Mouse (Mus musculus) hindbrain, embryonic 15.5 days (tissue): Measurements from ENCODE around the gene Ttc23. TPM values are rescaled to one million over a fixed set of nuclear protein-coding genes. Genes with fewer than 3 reads are reported as not detected.

Experiments
- ATAC-seq: fragments of 200-750 bp; cut with Nextera tagmentation; 2 replicates; pipeline ENCODE4 v1.8.0; 2017; ENCODE audit warnings: low read depth, moderate number of reproducible peaks, moderate TSS enrichment; ENCODE audit not compliant: low FRiP score
- H3K27ac ChIP-seq: fragments of 300-500 bp; sonication (generic); replicated peaks from 2 replicates; pipeline ENCODE4 v1.5.1; 2015; ENCODE audit warnings: mild to moderate bottlenecking, inconsistent platforms
- H3K27me3 ChIP-seq: fragments of 300-500 bp; sonication (generic); 2 replicates; pipeline ENCODE4 v1.6.1; 2015; ENCODE audit warnings: control low read depth, inconsistent platforms
- H3K36me3 ChIP-seq: fragments of 300-500 bp; sonication (generic); 2 replicates; pipeline ENCODE4 v1.6.1; 2015; ENCODE audit warnings: control low read depth, inconsistent platforms
- H3K4me1 ChIP-seq: fragments of 300-500 bp; sonication (generic); replicated peaks from 2 replicates; pipeline ENCODE4 v1.6.1; 2015; ENCODE audit warnings: control low read depth, inconsistent platforms
- H3K4me2 ChIP-seq: fragments of 300-500 bp; sonication (generic); 2 replicates; pipeline ENCODE4 v1.6.1; 2015; ENCODE audit warnings: moderate library complexity, mild to moderate bottlenecking, inconsistent platforms
- H3K4me3 ChIP-seq: fragments of 300-500 bp; sonication (generic); 2 replicates; pipeline ENCODE4 v1.5.1; 2015; ENCODE audit warnings: mild to moderate bottlenecking, inconsistent platforms
- H3K9ac ChIP-seq: fragments of 300-500 bp; sonication (generic); 2 replicates; pipeline ENCODE4 v1.6.1; 2015; ENCODE audit warnings: inconsistent platforms
- H3K9me3 ChIP-seq: fragments of 300-500 bp; sonication (generic); 2 replicates; pipeline ENCODE4 v1.6.1; 2016; ENCODE audit warnings: control low read depth, inconsistent platforms
- whole genome bisulfite sequencing: fragments of 180-500 bp; shearing (Covaris S2); methylation state at CpG from one replicate; pipeline ENCODE4 v1.1.7; 2015; 5-methylcytosine and 5-hydroxymethylcytosine counted together
- polyA plus RNA-seq: library from polyadenylated mRNA; unstranded; fragments of >200 nt; fragmentation: Nextera tagmentation; extraction: Ambion mirVana; gene quantifications from 2 replicates; pipeline ENCODE4 v1.2.1, GENCODE M21; 2015

The Ttc23 gene
- polyA plus RNA-seq, 1 experiment from 2014 or later, result 7.9 TPM

DNA sequence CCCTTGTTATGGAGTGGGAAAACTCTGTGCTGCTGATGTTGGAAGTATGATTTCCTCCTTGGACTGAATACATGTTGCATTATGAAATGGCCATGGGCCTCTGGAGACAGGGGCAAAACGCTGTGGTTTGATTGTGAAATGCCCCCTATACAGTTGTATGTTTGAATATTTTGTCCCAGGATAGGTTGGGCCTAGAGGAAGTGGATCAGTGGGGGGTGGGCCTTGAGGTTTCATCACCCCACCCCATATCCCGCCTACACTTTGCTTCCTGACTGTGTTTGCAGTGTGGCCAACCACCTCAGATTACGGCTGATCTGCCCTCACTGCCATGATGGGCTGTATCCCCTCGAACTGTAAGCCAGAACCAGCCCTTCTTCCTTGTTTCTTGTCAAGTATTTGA, 81.0 kb downstream of the Ttc23 start:
- H3K27ac ChIP-seq, result no peak overlapping the region
- no peak overlapping the region for H3K4me3 ChIP-seq
- H3K27me3 ChIP-seq, result no peaks in the 10 kb centered on the region
- H3K4me1 ChIP-seq, result no peaks in the 10 kb centered on the region
- H3K9me3 ChIP-seq, result no peaks in the 10 kb centered on the region
- WGBS, result 97% methylated on average over 4 of the region's 4 CpGs
- no peak for ATAC-seq
- H3K9ac ChIP-seq, result no peak overlapping the region
- H3K4me2 ChIP-seq, result no peak overlapping the region
- H3K36me3 ChIP-seq, result no peaks in the 10 kb centered on the region

DNA sequence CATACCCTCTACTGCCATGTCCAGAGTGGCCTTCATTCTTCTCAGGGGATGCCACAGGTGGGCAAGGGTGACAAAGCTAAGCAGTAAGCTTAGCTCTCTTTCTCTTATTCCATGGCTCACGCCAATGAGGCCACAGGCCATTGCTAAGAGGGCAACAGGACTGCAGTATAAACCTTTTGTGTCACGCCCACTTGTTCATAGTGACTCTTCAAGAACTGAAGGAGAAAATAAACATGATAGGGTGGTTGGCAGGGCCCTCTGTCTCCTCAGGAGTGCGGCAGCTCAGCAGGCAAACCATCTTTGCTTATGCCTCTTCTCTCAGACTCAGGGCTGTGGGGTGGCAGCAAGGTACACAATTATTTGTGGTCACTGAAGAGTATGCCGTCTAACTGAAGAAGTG, 81.6 kb downstream of the Ttc23 start:
- Histone ChIP-seq H3K4me3 (no peak overlapping the region), H3K27ac (no peak overlapping the region), H3K27me3 (no peaks in the 10 kb centered on the region), H3K9me3 (no peaks in the 10 kb centered on the region), H3K9ac (no peak overlapping the region), H3K36me3 (no peaks in the 10 kb centered on the region), H3K4me1 (no peaks in the 10 kb centered on the region), H3K4me2 (no peak overlapping the region)
- no peak for ATAC-seq
- 91% methylated on average over 4 of the region's 4 CpGs for WGBS

DNA sequence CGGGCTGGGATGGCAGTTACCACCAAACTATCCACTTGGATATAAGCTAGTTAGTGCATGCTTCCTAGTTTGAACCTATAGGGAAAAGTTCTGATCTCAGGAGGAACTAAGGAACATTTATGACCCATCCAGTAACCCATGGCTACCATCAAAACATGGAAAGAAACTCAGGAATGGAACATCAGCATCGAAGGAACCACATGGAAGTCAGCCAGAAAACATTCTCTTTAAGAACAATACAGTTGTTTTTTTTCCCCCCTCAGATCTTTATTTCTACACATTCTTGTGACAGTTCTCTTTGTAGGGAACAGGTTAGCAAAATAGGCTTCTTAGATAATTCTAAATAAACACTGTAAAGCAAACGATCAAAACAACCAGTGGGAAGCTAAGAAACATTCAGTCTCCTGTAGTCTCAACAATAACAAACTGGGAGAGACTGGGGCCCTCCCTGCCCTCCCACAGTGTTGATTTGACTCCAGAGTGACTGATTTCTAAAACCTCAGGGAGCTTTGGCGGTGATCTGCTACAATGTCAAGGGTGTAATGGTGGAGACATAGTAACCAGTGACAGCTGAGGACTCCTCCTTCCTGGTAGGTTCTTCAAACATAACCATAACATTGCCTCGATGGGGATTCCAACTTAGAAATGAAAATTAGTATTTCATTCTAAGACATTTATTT, 83.4 kb downstream of the Ttc23 start:
- no peak overlapping the region for H3K9ac ChIP-seq
- no peaks in the 10 kb centered on the region for H3K27me3 ChIP-seq
- ATAC-seq, result no peak
- no peak overlapping the region for H3K4me3 ChIP-seq
- H3K4me2 ChIP-seq, result no peak overlapping the region
- no peaks in the 10 kb centered on the region for H3K4me1 ChIP-seq
- 0 out of 2 replicates have a peak overlapping the region, but pooled peaks have one; percentile 23 for H3K27ac ChIP-seq
- no peaks in the 10 kb centered on the region for H3K9me3 ChIP-seq
- no peaks in the 10 kb centered on the region for H3K36me3 ChIP-seq
- 54% methylated on average over 5 of the region's 5 CpGs for WGBS

DNA sequence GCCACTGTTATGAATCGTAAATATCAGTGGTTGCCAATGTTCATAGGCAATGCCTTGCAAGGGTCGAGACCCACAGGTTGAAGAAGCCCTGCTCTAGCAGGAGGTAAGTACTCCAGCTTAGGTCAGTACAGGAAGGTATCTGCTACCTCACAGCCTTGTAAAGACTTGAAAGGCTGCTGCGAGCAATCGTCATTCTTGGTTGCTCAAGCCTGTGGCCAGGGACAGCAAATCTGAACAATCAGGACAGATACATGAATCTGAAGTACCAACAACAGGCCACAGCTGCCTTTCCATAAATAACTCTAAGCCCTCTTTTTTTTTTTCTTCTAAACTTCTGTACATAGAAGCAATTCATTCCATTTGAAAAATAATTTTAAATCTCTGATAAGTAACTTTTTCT, 85.1 kb downstream of the Ttc23 start:
- H3K4me3 ChIP-seq, result no peak overlapping the region
- no peaks in the 10 kb centered on the region for H3K27me3 ChIP-seq
- no peaks in the 10 kb centered on the region for H3K9me3 ChIP-seq
- H3K27ac ChIP-seq, result no peak overlapping the region
- H3K4me1 ChIP-seq, result no peaks in the 10 kb centered on the region
- ATAC-seq, result no peak
- no peak overlapping the region for H3K9ac ChIP-seq
- no peak overlapping the region for H3K4me2 ChIP-seq
- 80% methylated on average over 4 of the region's 4 CpGs for WGBS
- no peaks in the 10 kb centered on the region for H3K36me3 ChIP-seq

DNA sequence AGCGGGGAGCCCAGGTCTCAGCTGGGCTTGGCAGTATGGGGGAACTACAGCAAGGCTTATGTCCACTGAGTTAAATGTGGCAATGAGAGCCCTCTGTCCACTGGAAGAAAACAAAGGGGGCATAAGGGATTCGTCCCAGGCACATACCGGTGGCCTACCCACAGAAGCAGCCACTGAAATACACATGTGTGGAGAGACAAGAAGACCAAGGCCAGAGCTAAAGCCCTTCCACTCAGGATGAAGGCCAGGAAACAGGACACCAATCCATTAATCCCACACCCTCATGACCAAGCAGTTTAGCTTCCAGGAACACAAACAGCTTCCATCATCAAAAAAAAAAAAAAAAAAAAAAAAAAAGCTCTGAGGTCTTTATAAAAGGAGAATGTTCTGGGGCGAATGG, 93.2 kb downstream of the Ttc23 start:
- WGBS, result 86% methylated on average over 4 of the region's 4 CpGs
- no peak for ATAC-seq
- H3K4me3 ChIP-seq, result no peak overlapping the region
- no peak overlapping the region for H3K4me2 ChIP-seq
- H3K27ac ChIP-seq, result no peak overlapping the region
- no peaks in the 10 kb centered on the region for H3K36me3 ChIP-seq
- no peak overlapping the region for H3K9ac ChIP-seq
- H3K9me3 ChIP-seq, result no peaks in the 10 kb centered on the region
- no peaks in the 10 kb centered on the region for H3K27me3 ChIP-seq
- H3K4me1 ChIP-seq, result no peaks in the 10 kb centered on the region

DNA sequence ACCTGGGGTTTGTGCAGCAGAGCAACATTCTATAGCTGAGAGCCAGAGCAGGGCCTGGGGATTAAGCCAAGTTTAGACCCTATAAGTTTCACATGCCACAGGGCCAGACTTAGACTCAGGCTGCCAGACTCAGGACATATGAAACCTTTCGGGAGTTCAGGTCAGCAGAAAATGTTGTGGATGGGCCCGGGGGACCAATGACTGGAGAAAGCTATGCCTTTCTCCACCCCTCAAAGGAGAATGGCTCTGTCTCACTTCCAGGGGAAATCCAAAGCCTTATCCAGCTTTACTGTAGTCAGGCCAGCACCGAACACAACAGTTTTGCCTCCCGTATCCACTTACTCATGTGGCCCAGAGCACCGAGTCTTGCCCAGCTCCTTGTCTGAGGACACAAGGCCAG, 93.6 kb downstream of the Ttc23 start:
- H3K4me2 ChIP-seq, result no peak overlapping the region
- H3K27ac ChIP-seq, result no peak overlapping the region

DNA sequence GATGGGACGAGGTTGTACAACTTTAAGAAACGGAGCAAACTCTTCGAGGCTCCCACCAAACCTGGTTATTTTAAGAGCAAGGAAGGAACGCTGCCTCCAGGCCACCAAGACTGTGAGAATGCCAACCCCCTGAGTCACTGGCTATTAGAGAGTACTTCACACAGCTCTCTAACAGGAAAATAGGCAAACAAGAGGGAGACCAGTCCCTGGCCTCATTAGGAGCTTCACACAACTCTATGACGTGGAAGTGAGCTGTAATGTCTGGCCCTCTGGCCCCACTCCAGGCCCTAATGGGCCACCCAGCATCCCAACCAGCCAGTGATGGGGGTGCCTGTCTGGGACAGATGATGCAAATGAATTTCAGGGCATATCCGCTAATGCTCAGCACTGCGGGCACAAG, 94.5 kb downstream of the Ttc23 start:
- Histone ChIP-seq H3K27ac (no peak overlapping the region), H3K27me3 (no peaks in the 10 kb centered on the region), H3K36me3 (no peaks in the 10 kb centered on the region), H3K4me1 (no peaks in the 10 kb centered on the region), H3K9me3 (no peaks in the 10 kb centered on the region), H3K4me2 (no peak overlapping the region), H3K9ac (no peak overlapping the region), H3K4me3 (no peak overlapping the region)
- 83% methylated on average over 7 of the region's 7 CpGs for WGBS
- ATAC-seq, result no peak

More for the DNA sequence above, 93.6 kb downstream of the Ttc23 start:
- Histone ChIP-seq H3K36me3 (no peaks in the 10 kb centered on the region), H3K4me3 (no peak overlapping the region), H3K9me3 (no peaks in the 10 kb centered on the region), H3K27me3 (no peaks in the 10 kb centered on the region), H3K4me1 (no peaks in the 10 kb centered on the region), H3K9ac (no peak overlapping the region)
- no peak for ATAC-seq
- WGBS, result 81% methylated on average over 5 of the region's 5 CpGs

DNA sequence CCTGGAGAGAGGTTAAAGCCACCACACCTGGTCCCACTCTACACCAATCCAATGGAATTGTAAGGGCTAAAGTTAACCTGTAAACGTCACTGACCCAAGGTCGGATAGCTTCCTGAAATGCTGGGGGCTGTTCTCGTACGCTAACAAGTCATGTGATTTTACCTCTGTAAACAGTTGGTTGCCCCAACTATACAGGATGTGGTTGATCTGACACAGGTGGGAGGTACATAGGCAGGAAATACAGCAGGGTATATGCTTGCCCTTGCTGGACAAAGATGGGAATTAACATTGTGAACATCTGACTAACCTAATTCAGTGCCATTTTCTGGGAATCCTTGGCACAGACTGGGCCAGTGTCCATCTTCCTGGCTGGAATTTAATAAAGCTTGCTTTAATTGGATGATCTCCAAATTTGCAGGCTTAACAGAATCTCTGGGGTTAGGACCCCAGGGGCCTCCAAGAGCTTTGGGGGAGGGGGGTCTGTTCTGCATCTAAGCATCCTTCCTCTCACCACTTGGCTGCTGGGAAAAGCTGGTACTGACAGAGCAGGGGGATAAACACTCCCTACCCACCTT, 100.6 kb downstream of the Ttc23 start:
- 93% methylated on average over 4 of the region's 4 CpGs for WGBS
- Histone ChIP-seq H3K4me1 (peaks cover 14% of the 10 kb centered on the region; the same call in 1 of the 2 replicates), H3K9ac (no peak overlapping the region), H3K36me3 (no peaks in the 10 kb centered on the region), H3K9me3 (no peaks in the 10 kb centered on the region), H3K27me3 (0 out of 2 replicates have a peak, but pooled peaks cover 2% of the 10 kb centered on the region), H3K4me3 (no peak overlapping the region), H3K4me2 (no peak overlapping the region), H3K27ac (no peak overlapping the region)
- ATAC-seq, result no peak

DNA sequence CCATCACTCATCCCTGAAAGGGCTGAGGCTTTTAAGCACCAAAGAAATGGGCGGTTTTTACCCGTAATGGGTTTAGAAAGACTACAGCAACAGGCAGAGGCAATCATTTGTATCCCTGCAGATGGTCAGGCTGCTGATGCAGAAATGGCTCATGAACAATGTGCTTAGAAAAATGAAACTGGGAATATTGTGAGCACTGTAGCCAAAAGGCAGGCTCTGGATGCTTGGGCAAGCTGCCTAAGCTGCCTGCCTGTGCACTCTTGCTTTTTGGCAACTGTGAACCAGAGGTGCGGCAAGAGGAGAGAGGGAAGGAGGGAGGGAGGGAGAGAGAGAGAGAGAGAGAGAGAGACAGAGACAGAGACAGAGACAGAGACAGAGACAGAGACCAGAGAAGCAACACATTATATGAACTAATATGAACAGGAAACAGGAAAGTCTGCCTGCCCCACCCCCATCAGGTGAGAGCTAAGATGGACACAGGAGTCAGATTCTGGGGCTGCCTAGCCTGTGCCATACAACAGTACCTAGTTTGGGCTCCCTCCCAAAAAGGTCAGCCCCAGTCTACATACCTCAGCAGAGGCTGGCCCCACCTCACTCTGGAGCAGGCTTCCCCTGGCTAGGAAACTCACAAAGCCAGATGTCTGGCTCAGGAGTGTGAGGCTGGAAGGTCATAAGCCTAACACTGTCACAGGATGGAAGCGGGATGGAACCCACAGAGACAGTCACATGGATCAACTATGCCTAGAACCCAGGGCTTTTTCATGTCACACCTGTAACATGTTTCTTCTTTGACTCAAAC, 102.4 kb downstream of the Ttc23 start:
- Histone ChIP-seq H3K36me3 (no peaks in the 10 kb centered on the region), H3K27ac (no peak overlapping the region), H3K4me3 (no peak overlapping the region), H3K4me1 (peaks cover 14% of the 10 kb centered on the region; the same call in 1 of the 2 replicates), H3K9me3 (no peaks in the 10 kb centered on the region), H3K4me2 (no peak overlapping the region), H3K27me3 (0 out of 2 replicates have a peak, but pooled peaks cover 2% of the 10 kb centered on the region), H3K9ac (no peak overlapping the region)
- ATAC-seq, result 0 out of 2 replicates have a peak, but pooled peaks have one; percentile 27
- WGBS, result 59% methylated on average over 4 of the region's 4 CpGs

DNA sequence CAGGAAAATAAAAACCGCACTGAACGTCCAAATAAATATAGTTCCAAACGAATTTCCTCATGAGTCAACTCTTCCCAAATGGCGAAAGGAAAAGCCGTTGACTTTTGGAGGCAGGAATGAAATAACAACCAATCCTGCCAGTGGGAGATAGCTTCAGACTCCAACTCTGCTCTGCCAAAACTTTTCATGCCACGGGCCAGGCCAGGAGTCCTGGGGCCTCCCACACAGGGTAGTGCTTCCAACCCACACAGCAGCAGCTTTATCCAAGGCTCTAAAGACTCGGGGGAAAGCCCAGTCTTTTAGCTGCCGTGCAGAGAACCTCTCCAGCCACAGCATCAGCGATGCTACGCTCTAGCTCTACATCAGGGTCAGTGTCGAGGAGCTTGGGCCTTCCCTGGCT, 107.4 kb downstream of the Ttc23 start:
- peaks cover 14% of the 10 kb centered on the region for H3K4me1 ChIP-seq
- peaks cover 9% of the 10 kb centered on the region for H3K27me3 ChIP-seq
- no peak overlapping the region for H3K27ac ChIP-seq
- no peaks in the 10 kb centered on the region for H3K36me3 ChIP-seq
- H3K4me2 ChIP-seq, result no peak overlapping the region
- 76% methylated on average over 11 of the region's 11 CpGs for WGBS
- no peaks in the 10 kb centered on the region for H3K9me3 ChIP-seq
- no peak overlapping the region for H3K9ac ChIP-seq
- no peak overlapping the region for H3K4me3 ChIP-seq
- no peak for ATAC-seq

DNA sequence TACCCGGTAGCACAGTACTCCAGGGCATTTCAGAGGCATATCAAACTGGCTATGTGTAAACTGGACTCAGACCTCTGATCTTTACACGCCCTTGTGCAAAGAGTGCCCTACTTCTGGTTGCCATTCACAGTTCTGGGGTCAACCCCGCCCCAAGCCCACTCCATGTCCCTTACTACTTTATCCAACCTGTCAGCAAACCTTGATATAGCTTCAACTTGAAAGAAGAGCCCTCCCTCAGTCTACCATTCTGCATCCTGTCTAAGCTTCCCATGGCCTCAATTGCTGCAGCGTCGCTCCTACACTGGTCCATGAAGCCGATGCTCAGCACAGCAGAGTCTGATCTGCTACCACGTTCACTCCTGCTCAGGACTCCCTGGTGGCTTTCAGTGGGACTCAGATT, 108.2 kb downstream of the Ttc23 start:
- no peak overlapping the region for H3K27ac ChIP-seq
- ATAC-seq, result no peak
- H3K9me3 ChIP-seq, result no peaks in the 10 kb centered on the region
- no peaks in the 10 kb centered on the region for H3K36me3 ChIP-seq
- WGBS, result 90% methylated on average over 7 of the region's 7 CpGs
- no peak overlapping the region for H3K4me3 ChIP-seq
- no peak overlapping the region for H3K9ac ChIP-seq
- peaks cover 14% of the 10 kb centered on the region for H3K4me1 ChIP-seq
- peaks cover 7% of the 10 kb centered on the region for H3K27me3 ChIP-seq
- no peak overlapping the region for H3K4me2 ChIP-seq

DNA sequence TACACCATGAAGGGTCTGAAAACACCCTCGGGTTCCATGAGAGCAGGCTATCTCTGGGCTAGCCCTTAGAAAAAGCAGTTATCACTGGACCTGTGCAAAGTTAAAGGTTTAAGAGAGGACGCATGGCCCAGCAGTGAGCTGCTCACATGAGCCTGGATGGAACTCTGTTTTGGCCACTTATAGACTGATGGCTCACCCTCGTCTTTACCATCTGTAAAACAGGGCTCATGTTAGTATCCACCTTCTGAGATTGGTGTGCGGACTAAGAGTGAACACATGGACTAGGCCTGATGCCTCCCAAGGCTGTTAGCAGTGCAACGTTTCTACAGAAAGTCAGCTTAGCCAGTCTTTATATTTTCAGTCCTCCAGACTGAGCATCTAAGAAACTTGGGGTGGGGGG, 109.4 kb downstream of the Ttc23 start:
- Histone ChIP-seq H3K36me3 (no peaks in the 10 kb centered on the region), H3K4me3 (no peak overlapping the region), H3K4me1 (peaks cover 14% of the 10 kb centered on the region), H3K27me3 (peaks cover 7% of the 10 kb centered on the region), H3K9ac (no peak overlapping the region), H3K4me2 (no peak overlapping the region), H3K27ac (no peak overlapping the region), H3K9me3 (no peaks in the 10 kb centered on the region)
- 84% methylated on average over 5 of the region's 5 CpGs for WGBS
- ATAC-seq, result no peak
